Mouse (Mus musculus): ENCODE results near the gene Oasl1.
"Not testable (repeated sequence)": the region's sequence is repeated elsewhere in the genome, so short reads cannot be mapped to it uniquely, and the experiment has no call there.

The Oasl1 gene

DNA sequence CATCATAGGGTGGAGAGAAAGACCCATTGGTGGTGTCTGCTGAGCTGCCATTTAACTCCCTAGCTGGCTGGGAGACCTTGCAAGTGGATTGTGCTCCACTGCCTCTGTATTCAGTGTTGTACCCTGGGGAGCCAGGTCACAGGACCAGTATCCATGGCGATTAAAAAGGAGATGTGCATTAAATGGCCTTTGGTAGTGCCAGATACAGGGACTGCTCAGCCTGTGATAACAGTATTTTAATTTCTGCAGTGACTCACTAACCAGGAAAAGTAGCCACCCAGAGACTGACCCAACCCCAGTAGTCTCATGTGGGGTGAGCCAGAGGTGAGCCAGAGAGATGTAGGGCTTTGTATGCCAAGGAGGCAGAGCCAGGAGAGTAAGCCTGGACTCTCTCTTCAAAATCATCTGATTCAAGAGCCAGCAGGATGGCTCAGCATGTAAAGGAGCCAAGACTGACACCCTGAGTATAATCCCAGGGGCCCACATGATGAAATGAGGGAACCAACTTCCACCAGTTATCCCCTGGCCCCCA is 3.2 kb downstream of the Oasl1 start:
- no peak for DNase-seq (ENCODE audit: low spot score)

DNA sequence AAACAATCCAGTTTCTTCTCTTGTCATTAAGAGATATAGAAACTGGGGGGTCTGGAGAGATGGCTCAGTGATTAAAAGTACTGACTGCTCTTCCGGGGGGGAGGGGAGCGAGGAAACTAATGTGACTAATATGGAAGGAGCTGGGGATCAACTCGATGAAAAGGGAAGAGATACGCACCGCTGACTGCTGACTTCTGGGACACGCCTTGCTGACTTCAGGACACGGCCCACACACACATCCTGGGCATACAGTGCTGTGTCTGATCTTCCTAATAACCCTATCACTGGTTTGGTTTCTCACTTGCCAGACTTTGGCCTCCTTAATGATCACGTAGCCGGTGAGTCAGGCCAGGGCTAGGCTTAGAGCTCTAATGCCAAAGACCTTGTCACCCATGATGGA is 3.7 kb downstream of the Oasl1 start:
- no peak for DNase-seq (ENCODE audit: low spot score)

DNA sequence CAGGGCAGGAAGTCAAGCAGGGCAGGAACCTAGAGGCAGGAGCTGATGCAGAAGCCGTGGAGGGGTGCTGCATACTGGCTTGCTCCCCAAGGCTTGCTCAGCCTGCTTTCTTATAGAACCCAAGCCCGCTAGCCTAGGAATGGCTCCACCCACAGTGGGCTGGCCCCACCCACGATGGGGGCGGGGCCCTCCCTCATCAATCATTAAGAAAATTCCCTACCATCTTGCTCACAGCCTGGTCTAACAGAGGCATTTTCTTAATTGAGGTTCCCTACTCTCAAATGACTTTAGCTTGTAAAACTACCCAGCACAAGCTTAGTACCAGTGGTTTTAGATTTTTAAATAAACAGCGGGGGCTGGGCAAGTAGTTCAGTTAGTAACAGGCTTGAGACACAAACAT is 8.6 kb downstream of the Oasl1 start:
- no peak for DNase-seq (ENCODE audit: low spot score)

DNA sequence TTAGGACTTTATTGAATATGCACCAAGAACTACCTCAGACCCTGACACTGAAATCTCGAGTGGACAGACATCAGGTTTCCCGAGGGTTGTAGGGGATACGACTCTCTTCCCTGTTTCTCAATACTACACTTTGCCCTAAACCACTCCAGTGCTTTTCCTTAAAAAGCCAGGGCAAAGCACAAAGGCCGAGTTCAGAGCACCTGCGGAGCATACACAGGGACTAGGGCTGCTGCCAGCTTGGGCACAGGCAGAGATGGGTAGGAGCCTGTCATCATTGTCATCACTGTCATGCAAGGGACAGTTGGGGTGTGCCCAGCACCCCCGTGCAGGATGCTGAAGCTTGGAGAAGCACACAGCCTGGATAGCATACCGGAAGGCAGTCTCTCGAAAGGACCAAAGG is 10.2 kb downstream of the Oasl1 start:
- DNase-seq (ENCODE audit: low spot score): no peak

DNA sequence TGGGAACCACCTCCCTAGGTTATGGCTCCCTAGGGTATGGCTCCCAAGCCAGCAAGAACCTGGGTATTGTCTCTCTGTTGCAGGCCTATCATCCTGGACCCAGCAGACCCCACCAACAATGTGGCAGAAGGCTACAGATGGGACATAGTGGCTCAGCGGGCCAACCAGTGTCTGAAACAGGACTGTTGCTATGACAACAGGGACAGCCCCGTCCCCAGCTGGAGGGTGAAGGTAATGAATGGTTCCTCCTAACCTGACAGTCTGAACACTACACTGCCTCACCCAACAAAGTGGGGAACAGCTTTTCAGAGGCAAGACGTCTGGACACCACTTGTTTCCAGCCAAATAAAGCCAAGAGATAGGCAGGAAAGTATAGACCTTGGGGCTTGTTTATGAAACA is 12.8 kb downstream of the Oasl1 start:
- no peak for DNase-seq (ENCODE audit: low spot score)

DNA sequence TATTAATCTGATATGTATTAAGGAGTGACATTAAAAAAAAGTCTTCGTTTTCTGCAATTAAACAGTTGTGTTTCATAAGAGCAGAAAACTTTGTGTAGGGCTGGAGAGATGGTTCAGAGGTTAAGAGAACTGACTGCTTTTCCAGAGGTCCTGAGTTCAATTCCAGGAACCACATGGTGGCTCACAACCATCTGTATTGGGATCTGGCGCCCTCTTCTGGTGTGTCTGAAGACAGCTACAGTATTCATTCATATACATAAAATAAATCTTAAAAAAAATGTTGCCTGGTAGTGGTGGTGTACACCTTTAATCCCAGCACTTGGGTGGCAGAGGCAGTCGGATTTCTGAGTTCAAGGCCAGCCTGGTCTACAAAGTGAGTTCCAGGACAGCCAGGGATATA is 18.1 kb downstream of the Oasl1 start:
- not testable (repeated sequence) for DNase-seq (ENCODE audit: low spot score)

DNA sequence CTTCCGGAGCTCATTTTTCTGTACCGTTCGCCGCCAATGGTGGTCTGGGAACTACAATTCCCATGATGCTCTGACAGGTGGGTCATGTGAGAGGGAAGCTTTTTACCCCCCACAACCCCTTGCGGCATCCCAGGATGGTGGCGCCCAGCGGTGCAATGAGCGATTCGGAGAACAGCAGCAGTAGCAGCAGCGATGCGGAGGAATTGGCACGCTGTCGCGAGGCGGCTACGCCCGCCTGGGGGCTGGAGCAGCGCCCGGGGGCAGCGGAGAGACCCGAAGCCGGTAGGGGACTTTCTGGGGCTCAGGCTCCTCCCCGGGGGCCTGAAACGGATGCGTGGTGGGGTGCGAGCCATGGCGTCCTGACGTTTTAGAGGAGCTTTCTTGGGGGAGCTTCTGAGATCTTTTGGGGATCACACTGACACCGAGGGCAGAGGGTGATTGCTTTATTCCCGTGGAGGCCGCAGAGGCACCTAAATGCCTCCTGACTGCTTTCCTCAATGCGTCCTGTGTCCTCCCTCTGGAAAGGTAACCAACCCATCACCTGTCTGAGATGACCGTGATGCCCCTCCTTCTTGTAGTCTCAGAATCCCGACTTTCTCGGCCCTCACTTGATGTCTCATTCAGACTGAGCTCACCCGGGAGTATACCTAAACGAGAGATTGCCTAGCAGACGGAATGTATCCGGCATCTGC is 19.2 kb downstream of the Oasl1 start, which contains the start of gene 2210016L21Rik:
2210016L21Rik (plus strand) TSS at position 85 of the 692 bp plus-strand sequence.
- DNase-seq (ENCODE audit: low spot score): peak; percentile 85

DNA sequence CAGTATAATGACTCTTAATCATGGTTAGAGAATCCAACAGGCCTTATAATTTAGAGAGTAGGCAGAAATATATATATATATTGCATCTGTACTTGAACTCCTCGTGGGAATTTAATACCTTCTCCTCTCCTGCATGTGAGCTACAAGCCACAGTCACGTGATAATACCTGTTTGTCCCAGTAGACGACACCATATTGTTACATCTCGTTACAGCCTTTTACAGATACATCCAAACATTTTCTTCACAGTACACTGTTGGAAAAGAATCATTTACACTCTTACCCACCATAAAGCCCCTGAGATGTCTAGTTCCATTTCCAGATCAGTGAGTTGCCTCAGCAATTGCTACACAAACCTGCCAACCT is 19.7 kb downstream of the Oasl1 start:
- no peak for DNase-seq (ENCODE audit: low spot score)

DNA sequence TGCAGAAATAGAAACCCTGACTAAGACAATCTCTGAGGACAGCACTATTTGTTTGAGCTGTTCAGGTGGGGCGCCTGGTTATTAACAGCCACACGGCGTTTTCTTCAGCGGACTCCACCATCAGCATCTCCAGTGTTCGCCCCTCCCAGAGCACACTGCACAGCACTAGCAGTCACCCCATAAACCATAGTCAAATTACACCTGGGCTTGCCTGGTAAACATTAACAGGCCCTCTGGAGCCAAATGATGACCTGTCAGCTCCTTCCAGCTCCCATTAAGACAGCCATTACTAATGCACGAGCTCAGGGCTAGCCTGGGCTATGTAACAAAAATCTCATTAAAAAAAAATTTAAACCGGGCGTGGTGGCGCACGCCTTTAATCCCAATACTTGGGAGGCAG is 22.0 kb downstream of the Oasl1 start:
- no peak for DNase-seq (ENCODE audit: low spot score)

DNA sequence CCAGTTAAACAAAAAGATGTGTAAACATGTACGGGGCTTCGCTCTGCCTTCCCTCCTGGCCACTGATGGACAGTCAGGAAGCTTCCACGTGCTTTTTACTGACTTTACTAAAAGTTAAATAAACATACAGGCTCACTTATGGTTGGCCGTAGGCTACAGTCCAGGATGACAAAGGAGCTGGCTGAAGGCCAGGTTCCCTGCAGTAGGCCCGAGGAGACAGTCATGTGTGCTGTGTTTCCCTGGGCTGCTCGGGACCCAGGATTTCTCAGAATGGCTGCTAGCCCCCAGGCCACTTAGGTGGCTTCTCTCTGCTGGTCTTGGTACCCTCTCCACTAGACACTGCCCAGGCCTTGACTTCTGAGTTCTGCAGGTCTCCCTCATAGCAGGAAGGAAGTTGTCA is 25.9 kb downstream of the Oasl1 start:
- peak; percentile 55 for DNase-seq (ENCODE audit: low spot score)

DNA sequence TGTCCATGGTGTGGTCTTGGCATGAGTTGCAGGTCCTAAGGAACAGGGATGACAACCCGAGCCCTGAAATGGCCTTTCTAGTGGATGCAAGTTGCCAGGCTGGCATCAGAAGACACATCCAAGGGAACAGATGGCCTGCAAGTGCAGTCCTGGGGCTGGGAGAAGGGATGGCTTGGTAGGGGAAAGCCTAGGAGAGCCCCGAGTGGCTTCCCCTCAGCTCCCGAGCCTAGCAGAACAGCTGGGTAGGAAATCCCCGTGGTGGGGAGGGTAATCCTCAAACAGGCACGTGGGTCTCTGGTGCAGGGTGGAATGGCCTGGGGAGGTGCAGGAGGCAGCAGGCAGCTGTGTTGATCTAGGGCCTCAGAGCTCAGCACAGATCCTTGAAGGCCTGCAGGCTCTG is 26.3 kb downstream of the Oasl1 start:
- no peak for DNase-seq (ENCODE audit: low spot score)

DNA sequence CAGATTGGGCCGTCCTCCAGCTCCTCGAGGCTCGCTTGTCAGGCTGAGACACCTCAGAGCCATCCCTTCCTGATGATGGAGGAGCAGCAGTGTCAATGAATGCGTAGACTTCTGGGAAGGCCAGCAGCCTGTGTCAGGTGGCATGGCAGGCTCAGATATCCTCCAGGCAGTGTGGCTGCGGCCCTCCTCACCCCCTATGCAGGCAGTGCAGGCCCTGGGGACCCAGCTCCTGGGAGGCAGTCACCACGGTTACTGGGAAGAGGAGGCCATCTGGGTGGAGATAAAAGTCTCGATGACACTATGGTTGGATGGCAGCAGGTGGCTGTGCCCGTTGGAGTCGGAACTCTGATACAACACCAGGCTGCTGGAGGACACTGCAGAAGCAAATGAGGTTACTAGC is 26.8 kb downstream of the Oasl1 start:
- no peak for DNase-seq (ENCODE audit: low spot score)

DNA sequence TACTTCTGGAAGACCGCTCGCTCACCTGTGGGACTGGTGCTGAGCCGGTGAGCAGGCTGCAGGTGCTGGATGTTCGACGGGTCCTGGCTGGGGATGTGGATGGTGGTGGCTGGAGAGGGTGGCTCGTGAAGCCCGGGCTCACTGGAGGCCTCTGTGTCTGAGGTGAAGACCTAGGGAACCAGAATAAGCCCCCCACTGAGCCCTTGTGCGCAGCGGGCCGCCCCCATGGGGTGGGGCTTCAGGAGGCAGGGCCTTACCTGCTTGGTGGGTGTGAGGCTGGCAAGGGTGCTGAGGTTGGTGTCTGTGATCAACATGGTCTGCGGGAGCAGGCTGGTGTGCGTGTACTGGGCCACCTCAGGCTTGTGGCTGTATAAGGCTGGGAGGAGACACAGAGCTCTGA is 27.6 kb downstream of the Oasl1 start:
- DNase-seq (ENCODE audit: low spot score): no peak

DNA sequence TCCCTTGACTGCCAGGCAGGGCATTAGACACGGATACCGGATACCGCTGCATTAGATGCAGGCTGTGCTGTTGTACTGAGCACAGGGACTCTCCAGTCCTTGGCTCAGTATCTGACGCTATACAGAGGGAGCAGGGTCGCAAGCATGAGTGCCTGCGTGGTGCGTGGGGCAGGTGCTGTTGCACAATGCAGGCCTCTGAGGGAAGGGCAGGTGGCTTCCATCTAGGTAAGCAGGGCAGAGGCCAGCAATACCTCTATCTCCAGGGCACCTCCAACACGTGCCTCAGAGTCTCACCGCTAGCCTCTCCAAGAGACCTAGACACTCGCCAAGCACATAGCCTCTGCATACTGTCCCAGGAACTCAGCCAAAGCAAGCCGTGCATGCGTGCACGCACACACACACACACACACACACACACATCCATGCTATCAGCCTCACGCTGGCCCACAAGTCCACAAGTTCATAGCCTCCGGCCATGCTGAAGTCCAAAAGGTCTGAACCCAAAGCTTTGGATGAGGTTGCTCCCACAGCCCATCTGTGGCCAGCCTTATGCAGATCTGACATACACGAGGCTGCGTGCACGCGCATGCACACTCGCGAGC is 28.3 kb downstream of the Oasl1 start:
- no peak for DNase-seq (ENCODE audit: low spot score)

DNA sequence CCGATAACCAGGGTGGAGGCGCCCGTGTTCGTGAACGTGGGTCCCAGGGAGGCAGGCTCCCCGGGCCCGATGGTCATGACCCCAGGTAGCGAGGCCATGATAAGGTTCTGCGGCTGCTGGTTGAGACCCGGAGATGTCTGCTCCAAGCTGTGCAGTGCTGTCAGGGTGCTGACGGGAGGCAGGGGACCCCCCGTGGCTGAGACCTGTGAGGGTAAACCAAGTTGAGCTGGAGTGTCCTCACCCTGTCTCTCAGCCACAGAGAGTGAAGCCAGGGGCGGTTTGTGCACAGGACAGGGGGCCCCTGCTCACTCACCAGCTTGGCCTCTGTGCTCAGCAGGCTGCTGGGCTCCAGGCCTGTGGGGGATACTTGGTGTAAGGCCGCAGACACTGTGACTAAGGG is 30.3 kb downstream of the Oasl1 start:
- DNase-seq (ENCODE audit: low spot score): no peak

DNA sequence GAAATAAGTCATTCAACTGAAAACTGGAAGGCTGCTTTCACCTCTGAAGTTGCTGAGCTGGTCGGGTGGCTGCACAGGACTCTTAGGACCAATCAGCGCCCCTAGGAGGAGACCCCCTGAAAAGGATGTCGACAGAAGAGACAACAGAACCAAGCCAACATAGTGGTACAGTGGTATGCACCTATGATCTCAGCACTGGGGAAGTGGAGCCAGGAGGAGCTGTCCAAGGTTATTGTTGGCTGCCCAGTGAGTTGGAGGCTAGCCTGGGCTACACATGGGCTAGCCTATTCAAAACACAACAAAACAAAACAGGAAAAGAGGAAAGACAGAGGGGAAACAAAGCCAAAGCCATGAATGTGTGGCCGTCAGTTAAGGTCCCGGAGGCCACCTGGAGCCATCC is 35.0 kb downstream of the Oasl1 start:
- no peak for DNase-seq (ENCODE audit: low spot score)

DNA sequence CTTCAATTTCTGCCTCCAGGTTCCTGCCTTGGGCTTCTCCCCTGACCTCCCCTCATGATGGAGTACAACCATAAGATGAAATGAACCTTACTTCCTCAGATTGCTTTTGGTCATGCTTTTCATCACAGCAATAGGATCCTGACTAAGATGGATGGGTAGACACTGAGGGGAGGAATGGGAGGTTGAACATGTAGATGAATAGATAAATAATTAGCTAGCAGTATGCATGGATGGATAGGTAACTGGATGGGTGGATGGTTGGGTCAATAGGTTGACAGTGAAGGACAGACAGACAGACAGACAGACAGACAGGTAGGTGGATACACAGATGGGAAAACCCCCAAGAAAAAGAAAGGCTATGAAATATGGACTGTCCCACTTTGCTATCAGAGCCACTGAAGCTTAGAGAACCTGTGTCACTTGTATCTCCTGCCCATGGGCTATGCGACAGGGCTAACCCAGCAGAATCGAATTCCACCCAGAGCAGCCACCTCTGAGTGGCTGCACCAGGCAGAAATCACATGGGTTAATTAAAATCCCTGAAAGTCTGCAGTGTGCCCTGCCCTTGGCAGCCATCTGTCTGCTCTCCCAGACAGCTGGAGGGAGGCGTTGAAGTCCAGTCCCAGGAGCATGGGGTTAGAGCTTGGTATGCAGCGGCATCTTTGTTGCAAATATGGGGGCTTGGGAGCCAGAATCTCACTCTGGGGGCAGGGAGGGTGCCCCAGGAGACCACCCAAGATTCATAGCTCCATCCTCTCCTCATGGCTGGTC is 38.7 kb downstream of the Oasl1 start:
- no peak for DNase-seq (ENCODE audit: low spot score)

DNA sequence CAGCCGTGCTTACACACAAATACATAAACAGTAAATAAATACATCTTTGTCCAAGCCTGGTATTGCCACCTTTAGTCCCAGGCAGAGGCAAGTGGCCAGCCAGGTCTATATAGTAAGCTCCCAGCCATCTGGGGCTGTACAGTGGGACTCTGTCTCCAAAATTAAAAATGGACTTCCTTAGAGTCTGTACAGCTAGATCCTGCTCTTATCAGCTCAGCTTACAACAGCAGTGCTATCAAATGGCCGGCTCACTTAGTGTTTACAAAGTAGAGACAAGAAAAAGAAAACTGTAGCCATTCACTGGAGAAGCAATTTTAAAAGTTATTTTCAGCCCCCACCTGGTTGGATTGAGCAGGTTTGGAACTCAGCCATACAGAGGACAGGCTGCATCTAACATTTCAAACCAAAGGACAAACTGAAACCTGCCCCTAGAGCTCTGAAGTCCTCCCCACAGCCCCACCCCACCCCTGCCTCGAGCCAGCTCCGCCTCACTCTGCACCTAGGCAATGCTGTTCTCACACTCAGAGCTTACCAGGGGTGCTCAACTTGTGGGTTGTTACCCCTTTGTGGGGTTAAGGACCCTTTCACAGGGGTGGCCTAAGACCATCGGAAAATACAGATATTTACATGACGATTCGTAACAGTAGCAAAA is 41.4 kb downstream of the Oasl1 start:
- no peak for DNase-seq (ENCODE audit: low spot score)

DNA sequence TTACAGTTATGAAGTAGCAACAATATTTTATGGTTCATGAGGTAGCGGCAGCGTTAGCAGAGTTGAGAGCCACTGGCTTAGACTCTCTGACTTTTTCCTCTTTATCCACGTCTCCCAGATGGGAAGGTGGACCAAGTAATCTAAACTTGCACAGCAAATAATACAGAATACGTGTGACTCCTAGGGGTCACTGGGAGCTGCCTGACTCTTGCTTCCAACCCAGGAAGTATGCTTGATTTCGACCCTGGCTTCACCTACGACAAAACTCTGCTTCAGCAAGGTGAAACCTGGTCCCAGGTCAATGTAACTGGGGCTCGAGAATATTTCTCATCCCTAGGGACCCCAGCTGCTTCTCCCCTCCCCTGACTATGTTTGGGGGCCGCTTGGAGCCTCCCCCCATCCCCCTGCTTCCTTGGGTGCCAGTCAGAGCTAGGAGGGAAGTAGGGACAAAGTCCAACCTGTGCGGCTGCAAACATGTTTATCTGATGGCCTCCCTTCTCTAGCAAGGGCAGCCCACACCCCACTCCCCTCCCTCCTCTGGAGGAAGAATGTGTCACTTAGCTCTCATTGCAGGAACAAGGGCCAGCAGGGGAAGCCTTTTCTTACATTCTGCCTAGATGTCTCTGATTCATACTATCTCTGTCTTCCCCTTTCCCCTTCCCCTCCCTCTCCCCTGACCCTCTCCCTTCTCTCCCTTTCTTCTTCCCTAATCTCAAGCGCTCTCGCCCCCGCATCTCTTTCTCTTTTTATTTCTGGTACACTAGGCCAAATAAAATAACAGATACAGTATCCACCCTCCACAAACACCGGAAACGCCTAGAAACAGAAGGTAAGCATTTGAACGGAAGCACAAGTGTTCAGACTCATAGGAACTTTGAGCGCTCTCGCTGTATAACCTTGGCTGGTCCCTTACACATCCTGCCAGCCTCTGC is 42.2 kb downstream of the Oasl1 start:
- DNase-seq (ENCODE audit: low spot score): peak; percentile 47

DNA sequence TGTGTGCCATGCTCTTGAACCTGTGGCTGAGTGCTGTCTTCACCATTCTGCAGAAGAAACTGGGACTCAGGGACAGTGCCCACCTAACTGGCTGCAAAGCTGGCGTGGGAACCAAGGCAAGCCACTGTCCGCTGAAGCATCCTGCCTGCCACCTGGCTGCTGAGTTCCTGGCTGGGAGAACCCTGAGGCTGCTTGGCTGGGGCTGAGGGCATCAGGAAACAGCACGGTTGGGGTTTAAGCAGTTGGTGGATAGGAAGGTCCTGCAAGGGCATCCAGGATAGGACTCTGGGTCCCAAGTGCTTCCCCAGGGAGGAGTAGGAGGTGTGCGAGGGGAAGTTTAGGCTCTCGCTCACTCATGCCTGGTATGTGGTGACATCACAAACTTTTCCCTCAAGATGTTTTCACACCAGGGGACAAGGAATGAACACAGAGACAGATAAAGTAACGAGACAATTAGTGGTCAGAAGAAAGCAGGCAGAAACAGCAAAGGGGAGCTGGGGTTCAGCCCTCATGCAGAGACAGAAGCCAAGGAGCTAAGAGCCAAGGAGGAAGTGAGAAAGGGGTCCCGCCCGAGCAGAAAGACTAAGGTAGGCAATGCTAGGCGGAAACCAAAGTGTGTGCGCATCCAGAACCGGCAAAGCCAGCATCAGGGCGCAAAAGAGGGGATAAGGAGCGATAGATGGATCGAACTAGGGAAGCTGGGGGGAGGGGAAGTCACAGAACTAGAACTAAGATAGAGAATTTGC is 44.7 kb downstream of the Oasl1 start:
- DNase-seq (ENCODE audit: low spot score): no peak

DNA sequence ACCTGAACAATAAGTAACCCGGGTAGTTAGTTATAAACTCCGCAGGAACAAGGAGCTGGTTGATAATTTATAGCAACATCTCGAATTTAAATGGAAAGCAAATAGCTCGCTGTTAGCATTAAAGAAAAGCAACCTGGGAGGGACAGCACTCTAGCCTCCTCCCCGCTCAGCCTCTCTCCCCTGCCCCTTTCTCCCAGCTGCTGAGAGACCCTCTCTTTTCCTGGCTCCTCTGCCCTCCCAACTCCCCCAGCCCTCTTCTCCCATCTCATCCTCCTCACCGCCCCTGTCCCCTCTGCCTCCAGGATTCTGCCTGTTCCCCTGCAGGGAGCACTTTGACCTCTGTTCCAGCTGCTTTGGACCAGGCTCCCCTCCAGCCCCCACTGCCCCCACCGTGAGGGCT is 45.6 kb downstream of the Oasl1 start:
- DNase-seq (ENCODE audit: low spot score): no peak
